Mouse (Mus musculus) embryonic facial prominence, embryonic 12.5 days (tissue): Measurements from ENCODE around the gene Adpgk. TPM values are rescaled to one million over a fixed set of nuclear protein-coding genes. Genes with fewer than 3 reads are reported as not detected.

Experiments used
- ATAC-seq: fragments of 200-750 bp; cut with Nextera tagmentation; 2 replicates; pipeline ENCODE4 v1.8.0; 2017; ENCODE audit not compliant: insufficient number of reproducible peaks, insufficient read depth, low FRiP score, low TSS enrichment
- H3K27ac ChIP-seq: fragments of 300-500 bp; sonication (generic); 2 replicates; pipeline ENCODE4 v1.5.1; 2016; ENCODE audit warnings: mild to moderate bottlenecking
- H3K27me3 ChIP-seq: fragments of 300-500 bp; sonication (generic); 2 replicates; pipeline ENCODE4 v1.6.1; 2016; ENCODE audit warnings: mild to moderate bottlenecking, moderate library complexity
- H3K36me3 ChIP-seq: fragments of 300-500 bp; sonication (generic); 2 replicates; pipeline ENCODE4 v1.6.1; 2016; ENCODE audit warnings: mild to moderate bottlenecking
- H3K4me1 ChIP-seq: fragments of 300-500 bp; sonication (generic); 2 replicates; pipeline ENCODE4 v1.6.1; 2016
- H3K4me2 ChIP-seq: fragments of 300-500 bp; sonication (generic); replicated peaks from 2 replicates; pipeline ENCODE4 v1.6.1; 2016; ENCODE audit warnings: mild to moderate bottlenecking, moderate library complexity
- H3K4me3 ChIP-seq: fragments of 300-500 bp; sonication (generic); 2 replicates; pipeline ENCODE4 v1.5.1; 2016; ENCODE audit warnings: mild to moderate bottlenecking
- H3K9ac ChIP-seq: fragments of 300-500 bp; sonication (generic); 2 replicates; pipeline ENCODE4 v1.6.1; 2016; ENCODE audit warnings: mild to moderate bottlenecking, moderate library complexity
- H3K9me3 ChIP-seq: fragments of 300-500 bp; sonication (generic); 2 replicates; pipeline ENCODE4 v1.6.1; 2016; ENCODE audit warnings: mild to moderate bottlenecking, moderate library complexity
- WGBS: fragments of 180-500 bp; shearing (Covaris S2); methylation state at CpG from one replicate; pipeline ENCODE4 v1.1.7; 2016; 5-methylcytosine and 5-hydroxymethylcytosine counted together
- polyA plus RNA-seq: library from polyadenylated mRNA; unstranded; fragments of >200 nt; fragmentation: Nextera tagmentation; extraction: Ambion mirVana; gene quantifications from 2 replicates; pipeline ENCODE4 v1.2.1, GENCODE M21; 2016

Gene Adpgk
- polyA plus RNA-seq, 1 experiment from 2014 or later = 45.8 TPM

GRCm38 (mm10) chr9:59273199-59273598 is 18.2 kb upstream of the Adpgk start:
- Histone ChIP-seq H3K27ac (no peak overlapping the region), H3K9me3 (no peaks in the 10 kb centered on the region), H3K4me3 (no peak overlapping the region), H3K27me3 (no peaks in the 10 kb centered on the region), H3K4me2 (no peak overlapping the region), H3K4me1 (peaks cover 7% of the 10 kb centered on the region; the same call in 1 of the 2 replicates), H3K9ac (no peak overlapping the region), H3K36me3 (no peaks in the 10 kb centered on the region)
- no peak for ATAC-seq

DNA sequence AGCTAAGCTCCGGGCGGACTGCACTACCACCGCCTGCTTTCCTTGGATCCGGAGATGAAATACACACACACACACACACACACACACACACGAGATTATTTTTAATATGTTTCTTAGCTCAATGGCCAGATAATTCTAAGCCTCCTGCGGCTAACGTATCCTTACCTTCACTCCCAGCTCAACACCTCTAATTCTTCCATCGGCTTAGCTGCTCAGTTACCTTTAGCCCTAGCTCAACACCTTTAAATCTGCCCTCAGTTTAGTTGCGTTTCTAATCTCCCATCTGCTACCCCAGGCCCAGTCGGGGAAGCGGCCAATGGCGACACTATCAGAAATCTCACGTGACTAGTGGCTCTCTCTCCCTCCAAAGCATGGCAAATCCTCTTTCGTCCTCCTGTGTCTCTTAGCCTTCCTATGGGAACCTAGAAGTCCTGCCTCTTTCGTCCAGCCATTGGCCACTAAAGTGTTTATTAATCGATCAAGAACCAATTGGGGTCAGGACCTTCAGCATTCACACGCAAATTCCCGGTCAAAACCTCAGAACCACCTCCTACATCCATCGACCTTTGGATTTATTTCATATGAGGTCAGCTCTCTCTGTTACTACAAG is 16.4 kb upstream of the Adpgk start:
- Histone ChIP-seq H3K9me3 (no peaks in the 10 kb centered on the region), H3K9ac (no peak overlapping the region), H3K4me3 (no peak overlapping the region), H3K27me3 (no peaks in the 10 kb centered on the region), H3K36me3 (no peaks in the 10 kb centered on the region), H3K4me1 (no peaks in the 10 kb centered on the region), H3K4me2 (no peak overlapping the region), H3K27ac (no peak overlapping the region)
- ATAC-seq = no peak
- 85% methylated on average over 19 of the region's 19 CpGs for WGBS

GRCm38 (mm10) chr9:59278199-59278598 is 13.2 kb upstream of the Adpgk start:
- ATAC-seq = no peak
- H3K27ac ChIP-seq = no peak overlapping the region
- no peak overlapping the region for H3K4me3 ChIP-seq
- H3K36me3 ChIP-seq = no peaks in the 10 kb centered on the region
- WGBS = 94% methylated on average over 2 of the region's 2 CpGs
- no peaks in the 10 kb centered on the region for H3K27me3 ChIP-seq
- no peaks in the 10 kb centered on the region for H3K9me3 ChIP-seq
- H3K9ac ChIP-seq = no peak overlapping the region
- peaks cover 8% of the 10 kb centered on the region; the same call in 1 of the 2 replicates for H3K4me1 ChIP-seq
- H3K4me2 ChIP-seq = no peak overlapping the region

DNA sequence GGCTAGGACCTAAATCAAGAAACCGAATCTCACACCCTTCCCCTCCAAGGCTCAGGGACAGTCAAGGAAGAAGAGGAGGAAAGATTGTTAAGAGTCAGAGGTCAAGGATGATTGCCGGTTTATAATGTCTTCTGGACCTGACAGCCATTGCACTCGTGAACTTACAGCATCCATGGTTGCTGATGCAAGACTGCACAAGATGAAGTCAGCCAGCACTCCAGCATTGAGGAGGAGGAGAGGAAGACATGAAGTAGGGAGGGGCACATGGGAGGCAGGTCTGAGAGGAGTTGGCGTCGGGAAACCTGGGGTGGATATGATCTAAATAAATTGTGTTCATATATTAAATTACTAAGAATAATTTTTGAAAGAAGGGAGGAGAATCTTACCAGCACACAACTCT is 12.7 kb upstream of the Adpgk start:
- no peak for ATAC-seq
- Histone ChIP-seq H3K36me3 (no peaks in the 10 kb centered on the region), H3K27me3 (no peaks in the 10 kb centered on the region), H3K27ac (no peak overlapping the region), H3K4me1 (peaks cover 8% of the 10 kb centered on the region; the same call in 1 of the 2 replicates), H3K9ac (no peak overlapping the region), H3K4me3 (no peak overlapping the region), H3K4me2 (no peak overlapping the region), H3K9me3 (no peaks in the 10 kb centered on the region)
- 83% methylated on average over 5 of the region's 5 CpGs for WGBS

- Histone ChIP-seq H3K9ac (no peak overlapping the region), H3K4me2 (no peak overlapping the region), H3K27me3 (no peaks in the 10 kb centered on the region), H3K9me3 (no peaks in the 10 kb centered on the region), H3K4me1 (peaks cover 8% of the 10 kb centered on the region; the same call in 1 of the 2 replicates), H3K4me3 (no peak overlapping the region), H3K36me3 (no peaks in the 10 kb centered on the region), H3K27ac (no peak overlapping the region)
- 90% methylated on average over 5 of the region's 5 CpGs for WGBS
- no peak for ATAC-seq
These were observed 10.5 kb upstream of the Adpgk start for GRCm38 (mm10) chr9:59280888-59281287.

DNA sequence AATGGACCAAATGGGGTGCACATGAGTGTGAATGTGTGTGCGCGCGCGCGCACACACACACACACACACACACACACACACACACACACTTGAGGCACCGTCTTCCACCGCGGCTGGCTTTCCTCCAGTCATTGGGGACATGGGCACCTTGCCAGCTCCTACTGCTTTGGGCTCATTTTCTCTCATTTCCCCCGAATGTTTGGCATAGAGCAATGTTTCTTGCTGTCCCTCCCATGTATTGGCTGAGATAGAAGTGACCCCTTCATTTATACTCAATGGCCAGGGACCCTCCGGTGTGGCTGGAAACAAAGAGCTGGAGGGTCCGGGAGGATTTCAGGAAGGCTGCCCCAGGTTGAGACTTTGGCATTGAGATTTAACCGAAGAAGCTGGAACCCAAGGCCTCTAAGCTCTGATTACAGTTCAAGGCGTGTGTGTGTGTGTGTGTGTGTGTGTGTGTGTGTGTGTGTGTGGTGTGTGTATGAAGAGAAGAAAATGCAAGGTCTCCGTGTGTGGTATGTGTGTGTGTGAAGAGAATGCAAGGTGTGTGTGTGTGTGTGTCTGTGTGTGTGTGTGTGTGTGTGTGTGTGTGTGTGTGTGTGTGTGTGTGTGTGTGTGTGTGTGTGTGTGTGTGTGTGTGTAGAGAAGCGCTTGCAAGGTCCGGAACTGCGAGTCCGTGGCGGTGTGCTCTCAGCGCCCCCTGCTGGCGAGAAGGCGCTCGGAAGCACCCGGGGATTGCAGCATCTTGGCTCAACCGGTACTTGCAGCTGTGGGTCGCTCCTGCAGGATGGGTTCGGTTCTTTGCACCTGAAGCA is 9.3 kb upstream of the Adpgk start:
- 0 out of 2 replicates have a peak, but pooled peaks have one; percentile 64 for ATAC-seq
- no peak overlapping the region for H3K9ac ChIP-seq

DNA sequence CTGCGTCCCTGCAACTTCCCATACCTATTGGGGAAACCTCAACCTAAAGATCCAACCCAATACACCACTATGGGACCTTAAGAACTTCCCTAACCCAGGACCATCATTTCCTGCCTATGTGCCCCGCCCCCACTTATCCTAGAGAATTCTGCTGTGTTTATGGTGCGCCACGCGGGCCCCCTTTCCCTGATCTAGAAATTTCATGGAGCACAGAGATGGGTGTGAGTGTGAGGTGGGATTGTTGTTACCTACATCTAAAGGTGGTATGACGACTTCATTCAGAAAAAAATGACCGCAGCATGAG is 8.7 kb upstream of the Adpgk start:
- H3K4me2 ChIP-seq = peak overlapping the region; percentile 36; the same call in 1 of the 2 replicates
- peaks cover 11% of the 10 kb centered on the region; the same call in 1 of the 2 replicates for H3K4me1 ChIP-seq
- H3K36me3 ChIP-seq = no peaks in the 10 kb centered on the region
- H3K27ac ChIP-seq = no peak overlapping the region
- H3K9ac ChIP-seq = no peak overlapping the region
- 0 out of 2 replicates have a peak overlapping the region, but pooled peaks have one; percentile 5 for H3K4me3 ChIP-seq
- H3K9me3 ChIP-seq = no peaks in the 10 kb centered on the region
- no peak for ATAC-seq
- 59% methylated on average over 7 of the region's 7 CpGs for WGBS
- H3K27me3 ChIP-seq = no peaks in the 10 kb centered on the region

More for the DNA sequence above, 9.3 kb upstream of the Adpgk start:
- H3K27ac ChIP-seq = no peak overlapping the region
- 60% methylated on average over 18 of the region's 27 CpGs for WGBS
- H3K36me3 ChIP-seq = no peaks in the 10 kb centered on the region
- H3K4me3 ChIP-seq = 0 out of 2 replicates have a peak overlapping the region, but pooled peaks have one; percentile 5
- no peaks in the 10 kb centered on the region for H3K9me3 ChIP-seq
- peak overlapping the region; percentile 36; the same call in 1 of the 2 replicates for H3K4me2 ChIP-seq
- H3K27me3 ChIP-seq = no peaks in the 10 kb centered on the region
- peaks cover 8% of the 10 kb centered on the region; the same call in 1 of the 2 replicates for H3K4me1 ChIP-seq

- no peaks in the 10 kb centered on the region for H3K27me3 ChIP-seq
- H3K36me3 ChIP-seq = no peaks in the 10 kb centered on the region
- H3K4me2 ChIP-seq = no peak overlapping the region
- 76% methylated on average over 6 of the region's 6 CpGs for WGBS
- H3K9ac ChIP-seq = no peak overlapping the region
- no peaks in the 10 kb centered on the region for H3K9me3 ChIP-seq
- no peak overlapping the region for H3K4me3 ChIP-seq
- no peak for ATAC-seq
- H3K27ac ChIP-seq = no peak overlapping the region
- H3K4me1 ChIP-seq = peaks cover 40% of the 10 kb centered on the region
These were observed 5.7 kb upstream of the Adpgk start for GRCm38 (mm10) chr9:59285614-59286013.

DNA sequence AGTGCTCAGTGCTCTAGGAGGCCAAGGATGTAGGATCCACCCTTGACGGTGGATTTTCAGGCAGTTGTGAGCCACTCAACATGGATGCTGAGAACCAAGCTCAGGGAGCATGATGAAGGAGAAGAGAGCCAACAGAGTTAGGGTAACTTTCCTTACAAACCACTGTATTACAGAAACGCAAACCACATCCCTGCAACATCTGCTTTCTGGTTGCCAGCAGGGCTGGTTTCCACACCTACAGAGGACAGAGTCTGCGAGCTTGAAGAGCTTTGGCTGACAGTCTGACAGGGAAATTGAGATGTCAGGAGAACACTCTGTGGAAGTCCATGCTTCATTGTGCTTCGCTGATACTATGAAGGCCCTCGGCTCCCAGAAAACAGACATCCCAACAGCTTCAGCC is 3.3 kb upstream of the Adpgk start:
- Histone ChIP-seq H3K27me3 (no peaks in the 10 kb centered on the region), H3K27ac (peak overlapping the region; percentile 95), H3K9ac (no peak overlapping the region), H3K9me3 (no peaks in the 10 kb centered on the region), H3K4me3 (no peak overlapping the region), H3K4me2 (no peak overlapping the region), H3K4me1 (peaks cover 38% of the 10 kb centered on the region), H3K36me3 (no peaks in the 10 kb centered on the region)
- no peak for ATAC-seq
- 59% methylated on average over 5 of the region's 5 CpGs for WGBS

DNA sequence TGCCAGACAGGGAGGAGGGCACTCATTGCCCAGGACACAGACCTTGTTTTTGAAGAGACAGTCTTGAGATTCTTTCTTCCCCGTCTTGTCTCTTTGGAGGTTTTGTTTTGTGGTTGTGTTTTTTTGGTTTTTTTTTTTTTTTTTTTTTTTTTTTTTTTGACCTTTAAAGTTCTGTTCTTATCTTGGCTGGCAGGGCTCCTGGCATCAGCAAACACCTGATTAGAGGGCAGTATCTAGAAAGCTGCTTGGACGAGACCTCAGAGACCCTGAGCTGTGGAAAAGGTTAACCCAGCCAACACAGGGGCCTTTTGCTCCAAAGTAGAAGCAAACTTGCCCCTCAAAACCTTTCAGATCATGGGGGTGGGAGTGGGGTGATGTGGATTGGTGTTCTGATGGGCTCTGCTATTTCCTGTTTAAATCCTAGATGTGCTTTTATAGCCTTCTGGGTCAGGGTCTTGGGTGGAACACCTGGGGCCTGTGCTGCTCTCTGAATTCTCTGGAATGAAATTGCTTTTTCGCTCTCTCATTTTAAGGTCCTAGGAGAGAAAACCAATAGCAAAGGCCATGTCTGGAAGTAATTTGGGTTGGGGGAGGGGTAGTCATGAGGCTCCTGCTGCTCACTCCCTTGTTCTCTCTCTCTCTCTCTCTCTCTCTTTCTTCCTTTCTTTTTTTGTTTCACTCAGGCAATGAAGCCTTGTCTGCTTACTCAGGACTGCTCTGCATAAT is 2.5 kb upstream of the Adpgk start:
- Histone ChIP-seq H3K36me3 (no peaks in the 10 kb centered on the region), H3K27me3 (no peaks in the 10 kb centered on the region), H3K4me3 (no peak overlapping the region), H3K9me3 (no peaks in the 10 kb centered on the region), H3K27ac (peak overlapping the region; percentile 95), H3K4me1 (peaks cover 39% of the 10 kb centered on the region), H3K9ac (no peak overlapping the region), H3K4me2 (no peak overlapping the region)
- WGBS = 20% methylated on average over 3 of the region's 3 CpGs
- no peak for ATAC-seq

DNA sequence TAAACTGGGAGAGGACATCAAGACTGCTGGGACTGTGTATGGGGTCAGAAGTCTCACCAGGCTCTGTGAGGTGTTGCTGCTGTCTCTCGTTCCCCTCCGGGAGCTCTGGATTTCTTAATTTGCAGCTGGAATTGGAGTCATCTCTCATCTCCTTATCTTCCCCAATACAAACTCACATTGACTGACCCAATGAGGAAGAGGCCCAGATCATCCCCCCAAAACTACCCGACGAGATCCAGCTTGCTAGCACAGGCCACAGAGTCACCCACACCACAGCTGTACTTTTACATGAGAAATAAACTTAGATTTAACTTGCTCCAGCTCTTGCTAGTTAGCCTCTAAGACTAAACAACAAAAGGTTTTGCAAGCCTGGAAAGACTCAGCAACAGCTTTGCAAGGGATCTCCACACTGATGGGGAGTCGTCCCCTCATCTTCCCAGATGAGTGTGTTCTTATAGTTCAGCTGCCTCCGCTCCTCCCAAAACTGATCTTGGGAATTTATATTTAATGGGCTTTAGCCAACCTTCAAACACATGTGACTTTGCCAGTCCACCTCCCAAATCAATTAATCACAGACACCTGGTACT is 1.7 kb upstream of the Adpgk start:
- Histone ChIP-seq H3K9me3 (no peaks in the 10 kb centered on the region), H3K4me1 (peaks cover 39% of the 10 kb centered on the region), H3K4me3 (no peak overlapping the region), H3K4me2 (no peak overlapping the region), H3K36me3 (no peaks in the 10 kb centered on the region), H3K27ac (peak overlapping the region; percentile 95), H3K9ac (no peak overlapping the region), H3K27me3 (no peaks in the 10 kb centered on the region)
- WGBS = 29% methylated on average over 6 of the region's 6 CpGs
- no peak for ATAC-seq
